Mouse (Mus musculus) cerebellum, postnatal 10 days (tissue): ENCODE measurements at regions not wholly inside any gene's neighbourhood (a gene's known extent, or its start where the extent isn't known, plus 50 kb on each side); places are given as distances from the start of the nearest gene placed in this dataset.
"Not testable (repeated sequence)": the region's sequence is repeated elsewhere in the genome, so short reads cannot be mapped to it uniquely, and the experiment has no call there.

Experiments used
- DNase-seq, 2 experiments: peaks; one replicate each; pipeline ENCODE4 v3.0.0; 2021; ENCODE audit warnings: mixed read lengths in 2 of 2

DNA sequence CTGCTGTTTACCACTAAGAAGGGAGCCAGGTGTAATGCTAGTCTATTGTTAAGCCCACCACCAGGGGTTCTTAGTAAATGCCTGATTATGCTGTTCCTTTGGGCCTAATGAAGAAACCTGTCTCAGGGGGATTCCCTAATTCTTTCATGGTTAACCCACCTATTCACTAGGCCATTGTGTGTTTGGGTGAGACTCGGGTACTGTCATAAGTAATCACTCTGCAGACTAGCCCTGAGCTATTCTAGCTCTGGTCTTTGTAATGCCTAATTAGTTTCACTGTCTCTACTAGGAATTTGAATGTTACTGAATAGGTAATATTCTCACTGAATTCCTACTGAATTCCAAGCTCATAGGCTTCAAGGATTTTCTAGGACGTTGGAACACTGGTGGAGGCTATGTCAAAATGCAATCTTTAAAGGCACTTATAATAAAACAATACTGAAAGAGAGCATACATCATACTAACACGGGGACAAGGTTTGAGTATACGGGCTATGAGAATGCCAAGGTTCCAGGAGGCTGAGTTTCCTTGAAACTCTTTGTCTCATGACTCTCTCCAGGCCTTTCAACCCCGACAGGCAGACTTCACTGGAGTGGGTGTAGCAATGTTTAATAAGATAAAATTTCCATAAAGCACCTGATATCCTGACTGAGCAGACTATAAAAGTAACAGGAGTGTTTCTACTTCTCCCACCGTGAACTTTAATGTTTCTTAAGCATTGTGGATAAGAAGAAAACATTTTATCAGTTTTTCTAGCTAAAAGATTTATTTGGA lies 398.0 kb upstream of the Mdga2 start:
- DNase-seq, result not testable (repeated sequence)

DNA sequence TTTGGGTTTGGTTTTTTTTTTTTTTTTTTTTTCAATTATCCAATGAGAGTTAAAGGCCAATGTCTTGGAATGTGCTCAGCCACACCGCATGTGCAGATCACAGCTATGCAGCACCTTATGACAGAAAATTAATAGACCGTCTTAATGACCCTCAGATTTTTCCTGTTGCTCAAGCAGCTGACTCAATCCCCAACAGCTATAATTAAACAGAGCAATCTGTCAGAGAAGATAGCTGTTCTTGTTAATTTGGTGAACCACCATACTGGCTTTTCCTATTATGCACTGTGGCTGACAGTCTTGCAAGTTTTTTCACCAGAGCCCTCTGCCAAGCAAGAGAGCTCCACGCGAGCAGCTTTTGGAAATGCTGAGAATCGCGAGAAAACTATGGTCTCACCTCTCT lies 395.9 kb upstream of the Mdga2 start:
- DNase-seq, result peak; percentile 36 to 52

- no peak for DNase-seq
Measured at GRCm38 (mm10) chr12:67598927-67599326, 376.6 kb upstream of the Mdga2 start.
